Mouse (Mus musculus) midbrain, postnatal 0 days (tissue): Measurements from ENCODE around the gene Svep1. TPM values are rescaled to one million over a fixed set of nuclear protein-coding genes. Genes with fewer than 3 reads are reported as not detected.

Source experiments
- ATAC-seq: fragments of 200-750 bp; cut with Nextera tagmentation; 2 replicates; pipeline ENCODE4 v1.8.0; 2017; ENCODE audit warnings: moderate number of reproducible peaks, mild to moderate bottlenecking, moderate TSS enrichment, moderate library complexity; ENCODE audit not compliant: low FRiP score
- DNase-seq: peaks from one replicate; pipeline ENCODE4 v3.0.0-alpha.2; 2015; ENCODE audit warnings: low spot score
- H3K27ac ChIP-seq: fragments of 300-500 bp; sonication (generic); 2 replicates; pipeline ENCODE4 v1.5.1; 2014; ENCODE audit warnings: low read depth, mild to moderate bottlenecking, low read length, mixed read lengths
- H3K27me3 ChIP-seq: fragments of 300-500 bp; sonication (generic); 2 replicates; pipeline ENCODE4 v1.6.1; 2014; ENCODE audit warnings: low read length, control low read depth, mixed read lengths; ENCODE audit not compliant: insufficient read depth
- H3K36me3 ChIP-seq: fragments of 300-500 bp; sonication (generic); 2 replicates; pipeline ENCODE4 v1.6.1; 2014; ENCODE audit warnings: low read length, control low read depth, mixed read lengths; ENCODE audit not compliant: insufficient read depth
- H3K4me1 ChIP-seq: fragments of 300-500 bp; sonication (generic); 2 replicates; pipeline ENCODE4 v1.6.1; 2014; ENCODE audit warnings: mild to moderate bottlenecking, control low read depth, antibody characterized with exemption, low read length, mixed read lengths; ENCODE audit not compliant: insufficient read depth
- H3K4me2 ChIP-seq: fragments of 300-500 bp; sonication (generic); 2 replicates; pipeline ENCODE4 v1.6.1; 2014; ENCODE audit warnings: low read depth, mild to moderate bottlenecking, low read length, mixed read lengths; ENCODE audit not compliant: poor library complexity, severe bottlenecking
- H3K4me3 ChIP-seq: fragments of 300-500 bp; sonication (generic); 2 replicates; pipeline ENCODE4 v1.5.1; 2014; ENCODE audit warnings: low read depth, mild to moderate bottlenecking, low read length, moderate library complexity
- H3K9ac ChIP-seq: fragments of 300-500 bp; sonication (generic); replicated peaks from 2 replicates; pipeline ENCODE4 v1.6.1; 2014; ENCODE audit warnings: mild to moderate bottlenecking, low read length, moderate library complexity, mixed read lengths; ENCODE audit not compliant: poor library complexity, severe bottlenecking
- H3K9me3 ChIP-seq: fragments of 300-500 bp; sonication (generic); 2 replicates; pipeline ENCODE4 v1.6.1; 2016; ENCODE audit warnings: low read length, control low read depth
- CTCF ChIP-seq: IDR thresholded peaks from 2 replicates; pipeline ENCODE4 v1.5.1; 2016; ENCODE audit warnings: antibody characterized with exemption, mild to moderate bottlenecking
- WGBS: fragments of 180-500 bp; shearing (Covaris S2); extraction: QIAGEN DNeasy Blood & Tissue Kit; methylation state at CpG from one replicate; pipeline ENCODE4 v1.1.7; 2014; 5-methylcytosine and 5-hydroxymethylcytosine counted together
- polyA plus RNA-seq: library from polyadenylated mRNA; unstranded; fragments of >200 nt; fragmentation: Nextera tagmentation; extraction: Ambion mirVana; gene quantifications from 2 replicates; pipeline ENCODE4 v1.2.1, GENCODE M21; 2015
- total RNA-seq: library from RNA; depleted of rRNA; stranded (reverse); fragments of >200 nt; gene quantifications from 2 replicates; pipeline ENCODE4 v1.2.3, GENCODE M21; 2014

Svep1 gene
- total and polyA plus RNA-seq, 2 experiments from 2014 or later = 0.85 to 5.9 TPM

- no peak for TF ChIP-seq CTCF
- Histone ChIP-seq H3K9ac (no peak overlapping the region), H3K4me2 (no peak overlapping the region), H3K4me1 (no peaks in the 10 kb centered on the region), H3K36me3 (no peaks in the 10 kb centered on the region), H3K27ac (no peak overlapping the region), H3K4me3 (no peak overlapping the region), H3K27me3 (no peaks in the 10 kb centered on the region), H3K9me3 (no peaks in the 10 kb centered on the region)
- WGBS = 94% methylated on average over 3 of the region's 3 CpGs
- no peak for ATAC-seq
- DNase-seq = no peak
Observed at GRCm38 (mm10) chr4:58044356-58044755, 162.3 kb downstream of the Svep1 start.

- H3K4me3 ChIP-seq = no peak overlapping the region
- H3K36me3 ChIP-seq = no peaks in the 10 kb centered on the region
- 65% methylated on average over 2 of the region's 2 CpGs for WGBS
- no peaks in the 10 kb centered on the region for H3K27me3 ChIP-seq
- H3K4me2 ChIP-seq = no peak overlapping the region
- H3K4me1 ChIP-seq = no peaks in the 10 kb centered on the region
- H3K9me3 ChIP-seq = no peaks in the 10 kb centered on the region
- no peak overlapping the region for H3K27ac ChIP-seq
- no peak for TF ChIP-seq CTCF
- H3K9ac ChIP-seq = no peak overlapping the region
- ATAC-seq (no peak), DNase-seq (no peak)
Observed at GRCm38 (mm10) chr4:58040093-58040492, 166.6 kb downstream of the Svep1 start.

GRCm38 (mm10) chr4:58037096-58037705, 169.5 kb downstream of the Svep1 start:
- TF ChIP-seq CTCF = no peak
- no peak overlapping the region for H3K27ac ChIP-seq
- ATAC-seq (no peak), DNase-seq (no peak)
- H3K4me3 ChIP-seq = no peak overlapping the region
- H3K27me3 ChIP-seq = no peaks in the 10 kb centered on the region
- H3K36me3 ChIP-seq = no peaks in the 10 kb centered on the region
- no peaks in the 10 kb centered on the region for H3K9me3 ChIP-seq
- no peak overlapping the region for H3K4me2 ChIP-seq
- H3K9ac ChIP-seq = no peak overlapping the region
- H3K4me1 ChIP-seq = no peaks in the 10 kb centered on the region
- WGBS = 92% methylated on average over 6 of the region's 6 CpGs

- H3K4me1 ChIP-seq = no peaks in the 10 kb centered on the region
- no peaks in the 10 kb centered on the region for H3K27me3 ChIP-seq
- no peak overlapping the region for H3K4me3 ChIP-seq
- no peak for ATAC-seq
- DNase-seq = no peak
- TF ChIP-seq CTCF = no peak
- 54% methylated on average over 13 of the region's 13 CpGs for WGBS
- H3K27ac ChIP-seq = no peak overlapping the region
- H3K36me3 ChIP-seq = no peaks in the 10 kb centered on the region
- H3K9ac ChIP-seq = no peak overlapping the region
- H3K9me3 ChIP-seq = no peaks in the 10 kb centered on the region
- H3K4me2 ChIP-seq = peak overlapping the region; percentile 26; the same call in 1 of the 2 replicates
Observed at GRCm38 (mm10) chr4:58034663-58035062, 172.0 kb downstream of the Svep1 start.

GRCm38 (mm10) chr4:58032714-58033113, 173.9 kb downstream of the Svep1 start:
- DNase-seq (no peak), ATAC-seq (no peak)
- no peak overlapping the region for H3K4me3 ChIP-seq
- H3K9ac ChIP-seq = no peak overlapping the region
- 84% methylated on average over 1 of the region's 1 CpGs for WGBS
- no peak for TF ChIP-seq CTCF
- H3K36me3 ChIP-seq = no peaks in the 10 kb centered on the region
- no peak overlapping the region for H3K4me2 ChIP-seq
- no peaks in the 10 kb centered on the region for H3K27me3 ChIP-seq
- no peak overlapping the region for H3K27ac ChIP-seq
- no peaks in the 10 kb centered on the region for H3K4me1 ChIP-seq
- no peaks in the 10 kb centered on the region for H3K9me3 ChIP-seq

- no peak for TF ChIP-seq CTCF
- no peak within 1 kb of the TSS for H3K4me3 ChIP-seq
- H3K36me3 ChIP-seq = no peaks in the 10 kb centered on the region
- no peak for DNase-seq
- H3K27ac ChIP-seq = no peak within 1 kb of the TSS
- no peak within 1 kb of the TSS for H3K4me2 ChIP-seq
- WGBS = 93% methylated on average over 5 of the region's 5 CpGs
- no peaks in the 10 kb centered on the region for H3K4me1 ChIP-seq
- ATAC-seq = no peak
- H3K9me3 ChIP-seq = no peaks in the 10 kb centered on the region
- H3K27me3 ChIP-seq = no peaks in the 10 kb centered on the region
- no peak within 1 kb of the TSS for H3K9ac ChIP-seq
Observed at GRCm38 (mm10) chr4:58009024-58009423, 197.6 kb downstream of the Svep1 start, which contains the start of gene Txndc8. Gene Txndc8, minus strand, starts transcription at chr4:58009124.
